Mouse (Mus musculus): Measurements from ENCODE around the gene Ptgfrn. TPM values are rescaled to one million over a fixed set of nuclear protein-coding genes. Genes with fewer than 3 reads are reported as not detected.

Ptgfrn gene
- polyA plus RNA-seq, 1 experiment from 2014 or later, result 0.17 TPM

DNA sequence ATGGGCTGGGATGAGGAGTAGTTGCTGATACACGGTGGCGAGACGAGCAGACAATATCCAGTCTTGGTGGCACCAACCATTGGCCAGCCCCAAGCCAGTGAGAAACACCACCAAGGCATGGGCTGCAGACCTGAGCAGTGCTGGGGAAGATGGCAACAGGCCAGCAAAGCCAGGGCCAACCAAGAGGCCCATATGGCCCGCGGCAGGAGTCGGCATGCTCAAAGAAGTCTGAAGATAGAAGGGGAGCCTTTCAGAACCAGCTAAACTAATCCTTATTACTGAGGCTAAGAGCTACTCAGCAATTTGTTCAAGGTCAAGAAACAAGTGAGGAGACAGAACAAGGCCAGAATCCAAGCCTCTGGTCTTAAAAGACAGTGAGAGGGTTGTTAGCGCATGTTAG, 8.9 kb downstream of the Ptgfrn start:
- Histone ChIP-seq H3K36me3 (ENCODE audit: control insufficient read depth, insufficient read depth) (no peaks in the 10 kb centered on the region), H3K4me1 (ENCODE audit: control insufficient read depth, low read depth, low read length) (no peaks in the 10 kb centered on the region), H3K4me2 (ENCODE audit: low read depth, low read length) (no peak overlapping the region), H3K9ac (ENCODE audit: low read depth, low read length) (no peak overlapping the region), H3K4me3 (ENCODE audit: low read depth, low read length) (no peak overlapping the region), H3K27me3 (ENCODE audit: control insufficient read depth, insufficient read depth, low read depth, low read length) (no peaks in the 10 kb centered on the region), H3K9me3 (replicated peaks; ENCODE audit: control insufficient read depth, low read length) (no peaks in the 10 kb centered on the region), H3K27ac (ENCODE audit: low read length) (no peak overlapping the region)
- 70% methylated on average over 7 of the region's 7 CpGs for WGBS (ENCODE audit: insufficient replicate concordance)
- no peak for ATAC-seq (ENCODE audit: low read depth)

DNA sequence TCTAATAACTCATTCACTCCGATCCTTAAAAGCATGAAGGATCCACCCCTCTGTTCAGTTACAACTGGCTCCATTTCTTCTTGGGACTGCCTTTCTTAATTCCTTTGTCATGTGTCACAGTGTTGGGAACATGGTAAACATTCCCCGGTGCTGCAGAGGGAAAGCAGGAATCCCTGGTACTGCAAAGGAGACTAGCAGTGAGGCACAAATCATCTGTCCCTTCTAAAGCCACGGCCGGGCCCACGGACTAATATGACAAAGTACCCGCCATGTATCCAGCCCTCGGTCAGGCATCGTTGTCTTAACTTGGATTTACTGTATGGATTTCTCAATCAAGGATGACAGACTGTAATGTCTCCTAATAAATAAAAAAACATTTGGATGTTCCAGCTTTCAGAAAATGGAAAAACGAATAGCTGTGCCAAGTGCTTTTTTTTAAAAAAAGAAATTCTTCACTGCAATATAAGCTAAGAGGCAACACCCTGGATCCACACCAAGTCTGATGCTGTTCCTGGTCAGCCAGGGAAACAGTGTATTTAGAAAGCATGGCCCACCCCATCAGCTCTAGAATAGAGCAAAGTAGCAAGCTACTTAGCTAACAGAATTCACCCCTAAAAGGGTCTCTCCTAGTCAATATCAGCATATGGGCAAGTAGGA, 10.2 kb downstream of the Ptgfrn start:
- H3K4me3 ChIP-seq (ENCODE audit: low read depth, low read length), result no peak overlapping the region
- no peak overlapping the region for H3K27ac ChIP-seq (ENCODE audit: low read length)
- no peak overlapping the region for H3K4me2 ChIP-seq (ENCODE audit: low read depth, low read length)
- ATAC-seq (ENCODE audit: low read depth), result no peak
- H3K9ac ChIP-seq (ENCODE audit: low read depth, low read length), result no peak overlapping the region
- no peaks in the 10 kb centered on the region for H3K27me3 ChIP-seq (ENCODE audit: control insufficient read depth, insufficient read depth, low read depth, low read length)
- 73% methylated on average over 9 of the region's 9 CpGs for WGBS (ENCODE audit: insufficient replicate concordance)
- H3K4me1 ChIP-seq (ENCODE audit: control insufficient read depth, low read depth, low read length), result no peaks in the 10 kb centered on the region
- no peaks in the 10 kb centered on the region for H3K36me3 ChIP-seq (ENCODE audit: control insufficient read depth, insufficient read depth)
- no peaks in the 10 kb centered on the region for H3K9me3 ChIP-seq (replicated peaks; ENCODE audit: control insufficient read depth, low read length)

- no peak overlapping the region for H3K9ac ChIP-seq (ENCODE audit: low read depth, low read length)
- H3K27ac ChIP-seq (ENCODE audit: low read length), result no peak overlapping the region
- no peaks in the 10 kb centered on the region for H3K36me3 ChIP-seq (ENCODE audit: control insufficient read depth, insufficient read depth)
- no peaks in the 10 kb centered on the region for H3K9me3 ChIP-seq (replicated peaks; ENCODE audit: control insufficient read depth, low read length)
- no peaks in the 10 kb centered on the region for H3K27me3 ChIP-seq (ENCODE audit: control insufficient read depth, insufficient read depth, low read depth, low read length)
- no peak overlapping the region for H3K4me3 ChIP-seq (ENCODE audit: low read depth, low read length)
- no peak for ATAC-seq (ENCODE audit: low read depth)
- H3K4me2 ChIP-seq (ENCODE audit: low read depth, low read length), result no peak overlapping the region
- H3K4me1 ChIP-seq (ENCODE audit: control insufficient read depth, low read depth, low read length), result no peaks in the 10 kb centered on the region
- WGBS (ENCODE audit: insufficient replicate concordance), result 27% methylated on average over 4 of the region's 4 CpGs
Observed at GRCm38 (mm10) chr3:101098073-101098472, 12.0 kb downstream of the Ptgfrn start.

GRCm38 (mm10) chr3:101097146-101097800, 12.8 kb downstream of the Ptgfrn start:
- no peaks in the 10 kb centered on the region for H3K36me3 ChIP-seq (ENCODE audit: control insufficient read depth, insufficient read depth)
- no peak for ATAC-seq (ENCODE audit: low read depth)
- no peaks in the 10 kb centered on the region for H3K27me3 ChIP-seq (ENCODE audit: control insufficient read depth, insufficient read depth, low read depth, low read length)
- H3K27ac ChIP-seq (ENCODE audit: low read length), result no peak overlapping the region
- 70% methylated on average over 9 of the region's 9 CpGs for WGBS (ENCODE audit: insufficient replicate concordance)
- no peak overlapping the region for H3K4me3 ChIP-seq (ENCODE audit: low read depth, low read length)
- no peaks in the 10 kb centered on the region for H3K4me1 ChIP-seq (ENCODE audit: control insufficient read depth, low read depth, low read length)
- H3K9ac ChIP-seq (ENCODE audit: low read depth, low read length), result no peak overlapping the region
- no peaks in the 10 kb centered on the region for H3K9me3 ChIP-seq (replicated peaks; ENCODE audit: control insufficient read depth, low read length)
- no peak overlapping the region for H3K4me2 ChIP-seq (ENCODE audit: low read depth, low read length)

GRCm38 (mm10) chr3:101095761-101096449, 14.2 kb downstream of the Ptgfrn start:
- H3K27me3 ChIP-seq (ENCODE audit: control insufficient read depth, insufficient read depth, low read depth, low read length), result no peaks in the 10 kb centered on the region
- no peak for ATAC-seq (ENCODE audit: low read depth)
- no peak overlapping the region for H3K9ac ChIP-seq (ENCODE audit: low read depth, low read length)
- WGBS (ENCODE audit: insufficient replicate concordance), result 66% methylated on average over 5 of the region's 5 CpGs
- no peak overlapping the region for H3K4me3 ChIP-seq (ENCODE audit: low read depth, low read length)
- H3K27ac ChIP-seq (ENCODE audit: low read length), result no peak overlapping the region
- no peaks in the 10 kb centered on the region for H3K4me1 ChIP-seq (ENCODE audit: control insufficient read depth, low read depth, low read length)
- H3K36me3 ChIP-seq (ENCODE audit: control insufficient read depth, insufficient read depth), result no peaks in the 10 kb centered on the region
- H3K9me3 ChIP-seq (replicated peaks; ENCODE audit: control insufficient read depth, low read length), result no peaks in the 10 kb centered on the region
- no peak overlapping the region for H3K4me2 ChIP-seq (ENCODE audit: low read depth, low read length)

DNA sequence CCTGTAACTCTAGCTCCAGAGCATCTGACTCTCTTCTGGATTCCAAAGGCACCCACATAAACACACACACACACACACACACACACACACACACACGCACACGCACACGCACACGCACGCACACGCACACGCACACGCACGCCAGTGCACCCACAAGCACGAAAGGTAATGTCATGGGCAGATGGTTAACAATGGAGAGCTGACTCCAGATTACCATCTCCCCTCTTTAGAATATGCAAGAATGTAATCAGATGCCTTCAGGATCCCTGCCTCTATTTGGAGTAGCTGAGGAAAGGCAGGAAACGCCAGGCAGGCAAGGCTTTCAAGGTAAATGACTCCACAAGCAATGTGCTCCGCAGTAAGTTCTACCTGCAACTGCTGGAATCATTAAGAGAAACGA, 17.9 kb downstream of the Ptgfrn start:
- no peaks in the 10 kb centered on the region for H3K4me1 ChIP-seq (ENCODE audit: control insufficient read depth, low read depth, low read length)
- H3K36me3 ChIP-seq (ENCODE audit: control insufficient read depth, insufficient read depth), result no peaks in the 10 kb centered on the region
- no peak overlapping the region for H3K27ac ChIP-seq (ENCODE audit: low read length)
- no peak overlapping the region for H3K9ac ChIP-seq (ENCODE audit: low read depth, low read length)
- no peak overlapping the region for H3K4me3 ChIP-seq (ENCODE audit: low read depth, low read length)
- H3K4me2 ChIP-seq (ENCODE audit: low read depth, low read length), result no peak overlapping the region
- H3K27me3 ChIP-seq (ENCODE audit: control insufficient read depth, insufficient read depth, low read depth, low read length), result no peaks in the 10 kb centered on the region
- ATAC-seq (ENCODE audit: low read depth), result no peak
- 67% methylated on average over 13 of the region's 13 CpGs for WGBS (ENCODE audit: insufficient replicate concordance)
- no peaks in the 10 kb centered on the region for H3K9me3 ChIP-seq (replicated peaks; ENCODE audit: control insufficient read depth, low read length)

DNA sequence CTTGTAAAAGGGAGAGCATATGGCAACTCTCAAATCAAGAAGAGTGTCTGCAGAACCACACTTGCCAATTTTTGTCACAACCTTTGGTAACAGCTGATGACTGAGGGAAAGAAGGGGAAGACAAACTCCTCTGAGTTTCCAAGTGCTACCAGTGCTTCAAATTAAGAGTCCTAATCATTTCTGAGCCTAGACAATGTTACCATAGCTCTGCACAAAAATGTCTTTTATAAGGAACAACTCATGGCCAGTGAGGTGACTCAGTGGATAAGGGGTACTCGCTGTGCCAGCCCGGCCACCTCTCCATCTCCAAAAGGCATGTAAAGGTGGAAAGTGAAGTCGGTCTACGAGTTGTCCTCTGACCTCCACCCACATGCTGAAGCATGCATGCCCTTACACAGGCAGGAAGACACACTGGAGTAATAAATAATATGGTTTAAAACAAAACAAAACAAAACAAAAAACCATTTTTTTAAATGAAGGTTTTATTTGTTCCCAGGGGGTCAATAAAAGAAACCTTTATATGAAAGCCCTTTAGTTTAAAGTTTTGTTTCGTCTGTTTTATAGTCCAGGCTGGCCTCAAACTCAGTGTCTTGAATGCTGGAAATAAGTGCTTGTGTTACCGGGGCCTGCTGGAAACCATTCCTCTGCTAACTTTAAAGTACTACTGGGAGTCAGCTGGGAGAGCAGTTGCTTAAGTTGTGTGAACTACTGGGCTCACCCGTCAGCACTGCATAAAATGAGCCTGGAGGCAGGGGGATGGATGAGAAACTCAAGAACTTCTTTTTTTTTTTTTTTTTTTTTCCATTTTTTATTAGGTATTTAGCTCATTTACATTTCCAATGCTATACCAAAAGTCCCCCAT, 23.3 kb downstream of the Ptgfrn start:
- Histone ChIP-seq H3K4me1 (ENCODE audit: control insufficient read depth, low read depth, low read length) (no peaks in the 10 kb centered on the region), H3K27me3 (ENCODE audit: control insufficient read depth, insufficient read depth, low read depth, low read length) (no peaks in the 10 kb centered on the region), H3K36me3 (ENCODE audit: control insufficient read depth, insufficient read depth) (no peaks in the 10 kb centered on the region), H3K4me3 (ENCODE audit: low read depth, low read length) (no peak overlapping the region), H3K9ac (ENCODE audit: low read depth, low read length) (no peak overlapping the region), H3K9me3 (replicated peaks; ENCODE audit: control insufficient read depth, low read length) (no peaks in the 10 kb centered on the region), H3K27ac (ENCODE audit: low read length) (no peak overlapping the region), H3K4me2 (ENCODE audit: low read depth, low read length) (no peak overlapping the region)
- no peak for ATAC-seq (ENCODE audit: low read depth)
- WGBS (ENCODE audit: insufficient replicate concordance), result 65% methylated on average over 7 of the region's 7 CpGs

- H3K9me3 ChIP-seq (replicated peaks; ENCODE audit: control insufficient read depth, low read length), result no peaks in the 10 kb centered on the region
- no peak overlapping the region for H3K27ac ChIP-seq (ENCODE audit: low read length)
- H3K36me3 ChIP-seq (ENCODE audit: control insufficient read depth, insufficient read depth), result no peaks in the 10 kb centered on the region
- no peak overlapping the region for H3K4me2 ChIP-seq (ENCODE audit: low read depth, low read length)
- no peaks in the 10 kb centered on the region for H3K27me3 ChIP-seq (ENCODE audit: control insufficient read depth, insufficient read depth, low read depth, low read length)
- H3K4me1 ChIP-seq (ENCODE audit: control insufficient read depth, low read depth, low read length), result no peaks in the 10 kb centered on the region
- no peak overlapping the region for H3K9ac ChIP-seq (ENCODE audit: low read depth, low read length)
- 70% methylated on average over 4 of the region's 4 CpGs for WGBS (ENCODE audit: insufficient replicate concordance)
- H3K4me3 ChIP-seq (ENCODE audit: low read depth, low read length), result no peak overlapping the region
- no peak for ATAC-seq (ENCODE audit: low read depth)
Observed at GRCm38 (mm10) chr3:101080925-101081324, 29.2 kb downstream of the Ptgfrn start.

All from liver, embryonic 16.5 days (tissue).